Mouse (Mus musculus) limb, embryonic 11.5 days (tissue): ENCODE data around the gene Naa50. TPM values are rescaled to one million over a fixed set of nuclear protein-coding genes. Genes with fewer than 3 reads are reported as not detected.

Experiments
- ATAC-seq: fragments of 200-750 bp; cut with Nextera tagmentation; 2 replicates; pipeline ENCODE4 v1.8.0; 2017; ENCODE audit warnings: low read depth; ENCODE audit not compliant: insufficient number of reproducible peaks, low FRiP score, low TSS enrichment
- DNase-seq: peaks from one replicate; pipeline ENCODE4 v3.0.0-alpha.2; 2015; ENCODE audit warnings: low spot score
- H3K27ac ChIP-seq: fragments of 300-500 bp; sonication (generic); replicated peaks from 2 replicates; pipeline ENCODE4 v1.5.1; 2014; ENCODE audit warnings: low read depth, mild to moderate bottlenecking, low read length
- H3K27me3 ChIP-seq: fragments of 300-500 bp; sonication (generic); 2 replicates; pipeline ENCODE4 v1.6.1; 2014; ENCODE audit warnings: mild to moderate bottlenecking, low read length, mixed read lengths; ENCODE audit not compliant: control insufficient read depth, insufficient read depth
- H3K36me3 ChIP-seq: fragments of 300-500 bp; sonication (generic); 2 replicates; pipeline ENCODE4 v1.6.1; 2014; ENCODE audit warnings: mild to moderate bottlenecking, low read length, moderate library complexity, mixed read lengths; ENCODE audit not compliant: control insufficient read depth, insufficient read depth
- H3K4me1 ChIP-seq: fragments of 300-500 bp; sonication (generic); 2 replicates; pipeline ENCODE4 v1.6.1; 2014; ENCODE audit warnings: low read length, mixed read lengths; ENCODE audit not compliant: control insufficient read depth, insufficient read depth
- H3K4me2 ChIP-seq: fragments of 300-500 bp; sonication (generic); 2 replicates; pipeline ENCODE4 v1.6.1; 2014; ENCODE audit warnings: low read depth, mild to moderate bottlenecking, moderate library complexity; ENCODE audit not compliant: severe bottlenecking
- H3K4me3 ChIP-seq: fragments of 300-500 bp; sonication (generic); 2 replicates; pipeline ENCODE4 v1.5.1; 2014; ENCODE audit warnings: low read depth, low read length
- H3K9ac ChIP-seq: fragments of 300-500 bp; sonication (generic); 2 replicates; pipeline ENCODE4 v1.6.1; 2014; ENCODE audit warnings: mild to moderate bottlenecking, low read length
- H3K9me3 ChIP-seq: fragments of 300-500 bp; sonication (generic); 2 replicates; pipeline ENCODE4 v1.6.1; 2016; ENCODE audit warnings: low read length; ENCODE audit not compliant: control insufficient read depth
- WGBS: fragments of 180-500 bp; shearing (Covaris S2); extraction: QIAGEN DNeasy Blood & Tissue Kit; methylation state at CpG from one replicate; pipeline ENCODE4 v1.1.7; 2014; 5-methylcytosine and 5-hydroxymethylcytosine counted together
- polyA plus RNA-seq: library from polyadenylated mRNA; unstranded; fragments of >200 nt; fragmentation: Nextera tagmentation; extraction: Ambion mirVana; gene quantifications from 2 replicates; pipeline ENCODE4 v1.2.1, GENCODE M21; 2014

Gene Naa50
- polyA plus RNA-seq, 1 experiment from 2014 or later = 88.1 TPM

DNA sequence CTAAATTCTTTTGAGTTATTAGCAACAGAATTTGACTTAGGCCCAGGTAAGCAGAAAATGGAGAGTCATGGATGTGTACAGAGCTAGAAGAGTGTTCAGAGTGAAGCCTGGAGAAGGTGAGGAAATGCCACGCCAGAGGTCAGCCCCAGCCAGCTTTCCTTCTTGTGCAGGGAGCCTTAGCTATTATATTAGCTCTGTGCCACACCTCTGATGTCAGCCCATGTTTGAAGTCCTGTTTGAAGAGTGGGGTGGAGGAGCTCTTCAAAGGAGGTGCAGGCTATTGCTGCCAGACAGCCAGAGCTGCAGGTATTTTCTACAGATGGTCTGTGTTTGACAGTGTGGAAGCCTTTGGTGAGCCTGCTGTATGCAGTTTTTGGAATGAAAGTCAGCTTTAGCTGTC, 38.9 kb downstream of the Naa50 start:
- Histone ChIP-seq H3K27ac (no peak overlapping the region), H3K4me2 (no peak overlapping the region), H3K4me1 (peaks cover 3% of the 10 kb centered on the region; the same call in 1 of the 2 replicates), H3K36me3 (0 out of 2 replicates have a peak, but pooled peaks cover 3% of the 10 kb centered on the region), H3K9me3 (no peaks in the 10 kb centered on the region), H3K27me3 (no peaks in the 10 kb centered on the region), H3K9ac (no peak overlapping the region), H3K4me3 (no peak overlapping the region)
- ATAC-seq (no peak), DNase-seq (no peak)
- 37% methylated on average over 1 of the region's 1 CpGs for WGBS

DNA sequence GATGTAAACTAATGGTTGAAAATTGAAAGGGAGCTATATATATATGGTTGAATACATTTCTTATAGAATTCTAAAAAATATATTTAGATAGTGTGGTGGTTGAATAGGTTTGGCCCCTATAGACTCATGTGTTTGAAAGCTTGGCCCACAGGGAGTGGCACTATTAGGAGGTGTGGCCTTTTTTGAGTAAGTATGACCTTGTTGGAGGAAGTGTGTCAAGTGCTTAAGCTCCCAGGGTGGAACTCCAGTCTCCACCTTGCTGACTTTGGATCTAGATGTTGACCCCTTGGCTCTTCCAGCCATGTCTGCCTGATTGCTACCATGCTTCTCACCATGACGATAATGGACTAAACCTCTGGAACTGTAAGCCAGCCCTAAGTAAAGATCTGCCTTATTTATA, 43.0 kb downstream of the Naa50 start:
- no peaks in the 10 kb centered on the region for H3K27me3 ChIP-seq
- peaks cover 3% of the 10 kb centered on the region; the same call in 1 of the 2 replicates for H3K4me1 ChIP-seq
- no peaks in the 10 kb centered on the region for H3K9me3 ChIP-seq
- H3K4me2 ChIP-seq = no peak overlapping the region
- ATAC-seq (no peak), DNase-seq (no peak)
- 96% methylated on average over 1 of the region's 1 CpGs for WGBS
- H3K9ac ChIP-seq = no peak overlapping the region
- no peak overlapping the region for H3K27ac ChIP-seq
- no peak overlapping the region for H3K4me3 ChIP-seq
- 0 out of 2 replicates have a peak, but pooled peaks cover 3% of the 10 kb centered on the region for H3K36me3 ChIP-seq

DNA sequence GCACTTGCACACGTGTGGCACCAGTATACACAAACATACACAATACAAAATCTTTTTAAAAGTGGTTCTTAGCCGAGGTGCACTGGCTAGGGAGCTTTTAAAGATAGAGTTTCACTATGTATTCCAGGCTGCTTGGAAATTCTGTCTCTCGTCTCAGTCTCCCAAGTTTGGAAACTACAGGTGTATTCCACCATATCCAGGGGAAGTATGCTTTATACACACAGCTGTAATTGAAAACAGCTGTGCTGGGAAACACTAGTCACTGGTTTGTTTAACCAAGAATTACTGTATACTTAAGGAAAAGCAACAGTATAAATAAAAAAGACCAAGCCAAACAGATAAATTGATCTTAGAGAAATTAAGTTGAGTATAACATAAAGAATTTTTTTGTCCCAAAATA, 45.1 kb downstream of the Naa50 start:
- no peak overlapping the region for H3K4me2 ChIP-seq
- WGBS = 55% methylated on average over 3 of the region's 3 CpGs
- H3K9me3 ChIP-seq = no peaks in the 10 kb centered on the region
- DNase-seq (no peak), ATAC-seq (no peak)
- peaks cover 3% of the 10 kb centered on the region; the same call in 1 of the 2 replicates for H3K4me1 ChIP-seq
- no peak overlapping the region for H3K4me3 ChIP-seq
- H3K9ac ChIP-seq = no peak overlapping the region
- H3K27ac ChIP-seq = no peak overlapping the region
- H3K36me3 ChIP-seq = 0 out of 2 replicates have a peak, but pooled peaks cover 5% of the 10 kb centered on the region
- H3K27me3 ChIP-seq = no peaks in the 10 kb centered on the region

DNA sequence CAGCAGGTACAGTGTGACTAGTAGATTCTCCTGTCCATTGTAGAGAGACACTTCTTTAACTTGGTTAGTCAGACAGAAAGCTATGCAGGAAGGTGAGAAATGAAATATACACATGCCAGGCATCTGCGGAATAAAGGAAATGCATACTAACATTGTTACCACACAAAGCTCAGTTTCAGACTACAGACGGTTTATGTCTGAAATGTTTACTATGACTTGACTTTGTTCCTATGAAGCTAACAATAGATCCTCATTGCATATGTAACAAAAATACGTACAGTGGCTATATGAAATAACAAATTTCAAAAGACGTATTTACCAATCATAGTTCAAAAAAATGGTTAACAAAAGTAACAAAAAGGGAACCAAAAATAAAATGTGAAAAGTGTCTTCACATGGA, 47.5 kb downstream of the Naa50 start:
- Histone ChIP-seq H3K9me3 (no peaks in the 10 kb centered on the region), H3K27ac (no peak overlapping the region), H3K36me3 (0 out of 2 replicates have a peak, but pooled peaks cover 2% of the 10 kb centered on the region), H3K27me3 (no peaks in the 10 kb centered on the region), H3K4me3 (no peak overlapping the region), H3K4me1 (peaks cover 3% of the 10 kb centered on the region; the same call in 1 of the 2 replicates), H3K4me2 (no peak overlapping the region), H3K9ac (no peak overlapping the region)
- ATAC-seq (no peak), DNase-seq (no peak)
- 93% methylated on average over 4 of the region's 4 CpGs for WGBS

DNA sequence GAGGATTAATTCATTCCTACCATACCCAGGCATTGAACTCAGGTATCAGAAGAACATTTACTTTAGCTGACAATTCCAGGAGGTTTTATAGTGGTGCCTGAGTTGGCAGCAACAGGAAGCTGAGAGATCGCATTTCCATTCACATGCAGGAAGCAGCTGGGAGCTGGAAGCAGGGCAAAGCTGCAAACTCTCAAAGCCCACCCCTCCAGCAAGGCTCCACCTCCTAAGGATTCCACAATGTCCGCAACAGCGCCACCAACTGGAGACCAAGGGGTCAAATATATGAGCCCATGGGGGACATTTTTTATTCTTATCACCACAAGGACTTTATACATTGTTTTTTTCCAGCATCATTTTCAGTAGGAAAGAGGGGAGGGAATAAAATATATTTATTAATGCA, 49.1 kb downstream of the Naa50 start:
- Histone ChIP-seq H3K27me3 (no peaks in the 10 kb centered on the region), H3K9me3 (no peaks in the 10 kb centered on the region), H3K36me3 (0 out of 2 replicates have a peak, but pooled peaks cover 2% of the 10 kb centered on the region), H3K4me2 (no peak overlapping the region), H3K4me3 (no peak overlapping the region), H3K27ac (no peak overlapping the region), H3K9ac (no peak overlapping the region), H3K4me1 (peaks cover 3% of the 10 kb centered on the region; the same call in 1 of the 2 replicates)
- ATAC-seq (no peak), DNase-seq (no peak)
- 87% methylated on average over 3 of the region's 3 CpGs for WGBS

DNA sequence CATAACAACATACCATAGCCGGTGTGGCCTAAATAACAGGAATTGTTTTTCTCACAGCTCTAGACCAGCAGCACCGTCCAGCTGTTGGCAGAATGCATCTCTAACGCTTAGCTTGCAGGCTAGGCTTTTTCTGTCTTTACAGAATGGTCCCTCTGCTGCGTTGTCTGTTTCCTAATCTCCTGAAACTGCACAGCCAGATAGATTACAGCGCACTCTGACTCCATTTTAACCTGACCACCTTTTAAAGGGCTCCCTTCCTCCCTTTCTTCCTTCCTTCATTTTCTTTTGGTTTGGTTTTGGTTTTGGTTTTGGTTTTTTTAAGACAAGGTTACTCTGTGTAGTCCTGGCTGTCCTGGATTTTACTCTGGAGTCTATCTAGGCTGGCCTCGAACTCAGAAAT, 50.4 kb downstream of the Naa50 start:
- no peak for DNase-seq
- 95% methylated on average over 6 of the region's 6 CpGs for WGBS
- no peak for ATAC-seq
- H3K9ac ChIP-seq = no peak overlapping the region
- H3K9me3 ChIP-seq = no peaks in the 10 kb centered on the region
- no peaks in the 10 kb centered on the region for H3K4me1 ChIP-seq
- no peak overlapping the region for H3K4me3 ChIP-seq
- H3K27me3 ChIP-seq = no peaks in the 10 kb centered on the region
- no peak overlapping the region for H3K27ac ChIP-seq
- H3K36me3 ChIP-seq = 0 out of 2 replicates have a peak, but pooled peaks cover 2% of the 10 kb centered on the region
- no peak overlapping the region for H3K4me2 ChIP-seq

DNA sequence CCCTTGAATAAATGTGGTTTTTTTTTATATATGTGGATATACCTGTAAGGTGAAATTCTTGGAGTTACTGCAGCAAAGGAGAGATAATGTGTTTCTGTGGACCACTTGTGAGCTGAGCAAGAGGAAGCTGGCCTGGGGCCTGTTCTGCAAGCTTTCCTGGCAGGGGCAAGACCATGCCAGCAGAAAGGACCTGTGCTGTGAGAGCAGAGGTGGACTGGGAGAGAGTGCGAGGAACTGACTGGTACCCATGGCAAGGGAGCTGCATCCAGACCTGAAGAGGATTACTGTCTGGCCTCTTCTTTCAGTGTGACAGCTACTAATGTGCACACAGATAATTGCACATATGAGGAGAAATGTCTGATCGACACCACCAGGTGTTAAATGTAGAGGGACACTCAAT, 51.3 kb downstream of the Naa50 start:
- ATAC-seq (no peak), DNase-seq (no peak)
- WGBS = 97% methylated on average over 2 of the region's 2 CpGs
- H3K4me2 ChIP-seq = no peak overlapping the region
- H3K4me1 ChIP-seq = no peaks in the 10 kb centered on the region
- no peak overlapping the region for H3K27ac ChIP-seq
- H3K27me3 ChIP-seq = no peaks in the 10 kb centered on the region
- H3K9me3 ChIP-seq = no peaks in the 10 kb centered on the region
- H3K4me3 ChIP-seq = no peak overlapping the region
- H3K36me3 ChIP-seq = 0 out of 2 replicates have a peak, but pooled peaks cover 2% of the 10 kb centered on the region
- H3K9ac ChIP-seq = no peak overlapping the region

DNA sequence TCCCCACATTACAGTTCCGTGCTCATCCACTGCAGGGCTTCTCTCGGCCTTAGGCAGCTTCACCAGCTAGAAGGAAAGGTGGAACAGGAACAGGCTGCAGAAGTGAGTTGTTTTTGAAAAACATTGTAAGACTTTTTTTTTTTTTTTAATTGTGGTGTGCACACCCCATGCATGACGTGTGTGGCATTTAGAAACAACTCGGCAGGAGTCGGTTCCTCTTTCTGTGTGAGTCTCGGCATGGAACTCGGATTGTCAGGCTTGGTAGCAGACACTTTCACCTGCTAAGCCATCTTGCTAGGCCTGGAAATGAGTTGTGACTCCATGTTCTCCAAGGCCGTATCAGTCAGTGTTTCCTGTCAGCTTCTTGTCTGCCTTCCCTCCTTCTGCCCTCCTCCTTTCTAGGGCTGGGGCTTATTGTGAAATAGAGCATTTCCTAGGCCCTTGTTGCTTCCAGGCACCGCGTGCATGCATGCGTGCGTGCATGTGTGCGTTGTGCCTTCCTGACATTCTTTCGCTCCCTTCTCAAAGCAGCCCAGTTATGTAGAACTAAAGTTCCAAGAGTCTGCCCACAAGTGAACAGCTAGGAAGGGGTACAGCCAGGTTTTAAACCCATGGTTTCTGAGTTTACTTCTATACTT, 59.6 kb downstream of the Naa50 start:
- H3K4me2 ChIP-seq = no peak overlapping the region
- no peaks in the 10 kb centered on the region for H3K4me1 ChIP-seq
- H3K27ac ChIP-seq = no peak overlapping the region
- DNase-seq (no peak), ATAC-seq (no peak)
- H3K36me3 ChIP-seq = peaks cover 2% of the 10 kb centered on the region; the same call in 1 of the 2 replicates
- H3K9me3 ChIP-seq = no peaks in the 10 kb centered on the region
- no peak overlapping the region for H3K4me3 ChIP-seq
- H3K9ac ChIP-seq = no peak overlapping the region
- H3K27me3 ChIP-seq = no peaks in the 10 kb centered on the region
- WGBS = 93% methylated on average over 14 of the region's 14 CpGs

DNA sequence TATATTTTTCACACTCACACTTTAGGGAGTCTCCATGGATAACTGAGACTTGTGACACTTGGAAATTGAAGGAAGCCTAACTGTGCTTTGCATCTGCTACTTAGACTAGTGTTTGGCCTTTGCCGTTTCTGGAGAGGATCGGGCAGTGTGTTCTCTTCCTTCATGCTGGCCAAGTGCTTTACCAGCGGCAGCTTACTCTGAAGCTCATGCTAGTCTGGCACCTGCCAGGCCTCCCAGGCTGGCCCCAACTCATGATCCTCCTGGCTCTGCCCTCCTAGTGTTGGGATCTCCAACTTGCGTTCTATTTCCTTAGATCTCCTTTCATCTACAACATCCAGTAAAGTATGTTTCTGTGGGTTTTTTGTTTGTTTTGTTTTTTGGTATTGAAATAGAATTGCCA, 60.5 kb downstream of the Naa50 start:
- DNase-seq (no peak), ATAC-seq (no peak)
- 96% methylated on average over 4 of the region's 4 CpGs for WGBS
- H3K4me2 ChIP-seq = no peak overlapping the region
- no peak overlapping the region for H3K4me3 ChIP-seq
- H3K9me3 ChIP-seq = no peaks in the 10 kb centered on the region
- peaks cover 2% of the 10 kb centered on the region; the same call in 1 of the 2 replicates for H3K36me3 ChIP-seq
- no peak overlapping the region for H3K27ac ChIP-seq
- no peaks in the 10 kb centered on the region for H3K4me1 ChIP-seq
- no peak overlapping the region for H3K9ac ChIP-seq
- no peaks in the 10 kb centered on the region for H3K27me3 ChIP-seq
